Mouse (Mus musculus): ENCODE data around the gene Cbx8.

The Cbx8 gene

GRCm38 (mm10) chr11:119040600-119041324, at the start of gene Cbx8:
TSS of gene Cbx8 (minus strand) at chr11:119040969.
- peak; percentile 99 for DNase-seq (ENCODE audit: low read depth, low spot score)

DNA sequence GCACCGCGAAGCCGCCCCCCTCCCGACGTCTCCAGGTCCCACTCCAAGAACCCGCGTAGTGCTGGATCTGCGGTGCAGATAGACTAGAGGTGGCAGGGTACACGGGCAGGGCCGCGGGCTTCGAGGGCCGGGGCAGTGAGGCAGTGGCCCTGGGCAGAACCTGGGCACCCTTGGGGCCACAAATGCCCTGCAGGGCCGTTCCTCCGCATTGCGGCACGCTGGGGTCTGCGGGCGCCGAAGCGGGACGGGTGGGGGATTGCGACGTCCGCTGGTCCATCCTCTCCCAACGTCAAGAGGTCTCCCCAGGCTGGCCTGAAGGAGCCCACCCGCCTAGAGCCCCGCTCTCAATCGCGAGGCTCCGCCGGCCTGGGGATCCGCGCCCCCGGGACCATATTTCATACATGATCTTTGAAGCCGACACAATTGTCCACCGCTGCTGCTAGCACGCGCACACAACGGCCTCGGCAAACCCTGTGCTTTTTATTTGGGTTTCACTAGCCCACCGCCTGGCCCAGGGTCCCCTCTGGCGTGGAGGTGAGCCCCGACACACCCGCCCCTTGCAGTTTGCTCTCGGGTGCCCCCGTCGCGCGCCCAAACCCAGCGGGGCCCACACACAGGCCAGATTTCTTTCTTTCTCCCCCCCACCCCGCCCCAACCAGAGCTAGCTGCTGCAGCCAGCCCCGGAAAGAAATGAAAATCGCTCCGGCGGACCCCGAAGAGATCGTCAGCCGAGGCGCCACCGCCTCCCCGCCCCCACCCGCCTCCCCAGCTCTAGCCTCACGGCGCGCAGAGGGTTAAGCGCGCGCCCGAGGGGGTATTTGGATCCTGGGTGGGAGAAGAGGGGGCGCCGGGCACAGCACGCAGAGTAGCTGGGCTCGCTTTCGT, 49.5 kb upstream of the Cbx8 start:
- peak; percentile 35 for DNase-seq (ENCODE audit: low read depth, low spot score)

DNA sequence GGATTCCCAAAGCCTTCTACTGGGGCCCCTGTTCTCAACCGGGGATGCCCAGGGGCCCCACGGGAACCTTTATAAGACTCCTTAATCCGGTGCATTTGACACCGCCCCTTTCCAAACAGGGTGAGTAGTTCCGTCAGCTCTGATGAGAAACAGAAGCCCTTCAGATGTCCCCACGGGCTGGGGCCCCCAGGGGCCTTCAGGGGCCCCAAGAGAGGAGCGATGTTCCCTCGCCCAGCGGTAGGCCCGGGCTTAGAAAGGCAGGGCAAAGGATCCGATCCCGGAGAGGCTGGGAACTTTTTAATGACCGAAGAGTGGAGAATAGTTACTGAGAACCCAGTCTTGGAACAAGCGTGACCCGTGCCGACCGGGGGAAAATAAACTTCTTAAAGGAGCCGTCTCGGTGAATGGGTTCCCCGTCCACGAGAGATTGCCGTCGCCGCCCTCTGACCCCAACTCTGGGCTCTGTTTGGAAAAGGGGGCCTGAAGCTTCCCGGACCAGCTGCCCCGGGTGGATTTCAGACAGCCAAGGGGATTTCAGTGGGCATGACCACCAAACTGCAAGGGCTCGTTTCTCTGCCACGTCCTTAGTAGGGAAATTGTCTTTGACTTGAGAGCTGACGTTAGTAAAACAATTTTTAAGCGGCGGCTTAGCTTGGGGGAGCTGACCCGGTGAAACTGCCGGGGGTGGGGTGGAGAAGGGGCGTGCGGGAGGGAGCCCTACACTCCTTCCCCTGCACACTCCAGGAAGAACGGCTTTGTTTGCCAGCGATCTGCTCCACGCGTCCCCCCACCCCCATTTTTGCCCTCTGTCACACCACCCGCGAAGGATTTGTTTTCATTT, 48.7 kb upstream of the Cbx8 start:
- peak; percentile 71 for DNase-seq (ENCODE audit: low read depth, low spot score)

DNA sequence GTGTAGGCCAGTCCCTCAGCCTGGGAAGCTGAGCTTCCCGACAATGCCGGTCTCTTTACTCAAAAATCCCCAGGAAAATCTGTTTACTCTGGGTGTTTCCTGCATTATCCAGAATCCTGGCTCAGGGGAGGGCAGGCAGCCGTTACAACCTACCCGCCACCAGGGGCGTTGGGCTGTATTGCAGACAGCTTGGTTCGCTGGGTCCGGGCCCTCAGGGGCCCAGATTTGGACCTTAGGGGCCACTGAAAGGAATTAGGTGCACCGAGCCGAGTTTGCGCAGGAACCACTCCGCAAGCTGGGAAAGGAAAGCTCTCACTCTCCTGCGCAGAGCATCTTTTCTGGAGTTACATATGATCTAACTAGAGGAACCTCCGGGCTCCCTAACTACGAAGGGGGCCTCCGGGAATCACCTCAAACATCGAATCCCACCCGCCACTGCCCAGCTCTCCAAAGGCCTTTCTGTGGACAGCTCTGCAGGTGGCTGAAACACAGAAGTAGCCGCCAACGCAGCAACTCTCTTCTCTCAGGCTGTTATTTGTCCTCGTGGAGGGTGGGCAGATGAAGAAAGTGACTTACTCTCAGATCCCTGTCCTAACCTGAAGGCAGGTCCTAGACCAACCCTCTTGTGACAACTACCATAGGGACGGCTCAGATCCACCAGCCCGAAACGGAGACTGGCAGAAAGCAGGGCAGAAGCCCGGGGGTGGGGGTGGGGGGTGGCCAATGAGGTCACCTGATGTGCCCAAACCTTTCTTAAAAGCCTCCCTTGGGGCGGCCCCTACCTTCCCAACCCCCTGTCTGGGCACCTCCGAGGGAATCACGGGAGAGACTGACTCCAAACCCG, 47.8 kb upstream of the Cbx8 start:
- peak; percentile 64 for DNase-seq (ENCODE audit: low read depth, low spot score)

GRCm38 (mm10) chr11:119087301-119088082, 46.7 kb upstream of the Cbx8 start:
- peak; percentile 54 for DNase-seq (ENCODE audit: low read depth, low spot score)

DNA sequence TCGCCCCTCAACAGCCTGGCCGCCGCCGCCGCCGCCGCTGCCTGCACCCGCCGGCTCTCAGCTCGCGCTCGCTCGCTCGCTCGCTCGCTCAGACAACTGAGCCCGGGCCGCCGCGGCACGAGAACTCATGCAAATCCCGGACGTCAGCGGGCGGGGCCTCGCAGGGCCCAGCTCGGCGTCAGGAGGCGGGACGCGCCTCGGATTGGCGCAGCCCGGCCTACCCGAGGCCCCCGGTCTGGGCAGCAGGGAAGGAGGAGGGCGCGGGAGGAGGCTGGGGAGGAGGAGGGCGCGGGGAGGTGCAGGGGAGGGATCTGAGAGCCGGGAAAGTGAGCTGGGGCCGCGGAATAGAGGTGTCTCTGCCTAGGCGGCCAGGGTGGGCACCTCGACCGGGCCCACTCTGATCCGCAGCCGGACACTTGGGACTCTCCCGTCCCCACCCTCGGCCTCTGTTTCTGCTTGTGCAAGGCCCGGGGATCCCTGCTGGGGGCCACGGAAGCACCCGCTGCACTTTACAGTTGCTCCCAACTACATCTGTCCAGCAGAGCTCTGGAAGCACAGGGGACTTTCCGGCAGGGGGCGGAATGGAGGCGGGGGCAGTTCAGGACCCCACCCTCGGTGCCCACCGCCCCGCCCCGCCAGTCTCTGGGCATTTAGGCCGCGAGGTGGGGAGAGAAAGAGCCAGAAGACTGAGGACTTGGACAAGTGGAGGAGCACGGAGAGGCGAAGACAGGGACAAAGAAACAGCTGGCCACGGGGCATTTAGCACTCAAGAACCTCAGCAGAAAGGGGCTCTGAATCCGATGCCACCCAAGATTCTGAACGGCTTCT, 45.6 kb upstream of the Cbx8 start, which contains the start of gene Cbx4:
Gene Cbx4 (minus strand): TSS at position 78 of the 828 bp plus-strand sequence.
- DNase-seq (ENCODE audit: low read depth, low spot score): peak; percentile 97

DNA sequence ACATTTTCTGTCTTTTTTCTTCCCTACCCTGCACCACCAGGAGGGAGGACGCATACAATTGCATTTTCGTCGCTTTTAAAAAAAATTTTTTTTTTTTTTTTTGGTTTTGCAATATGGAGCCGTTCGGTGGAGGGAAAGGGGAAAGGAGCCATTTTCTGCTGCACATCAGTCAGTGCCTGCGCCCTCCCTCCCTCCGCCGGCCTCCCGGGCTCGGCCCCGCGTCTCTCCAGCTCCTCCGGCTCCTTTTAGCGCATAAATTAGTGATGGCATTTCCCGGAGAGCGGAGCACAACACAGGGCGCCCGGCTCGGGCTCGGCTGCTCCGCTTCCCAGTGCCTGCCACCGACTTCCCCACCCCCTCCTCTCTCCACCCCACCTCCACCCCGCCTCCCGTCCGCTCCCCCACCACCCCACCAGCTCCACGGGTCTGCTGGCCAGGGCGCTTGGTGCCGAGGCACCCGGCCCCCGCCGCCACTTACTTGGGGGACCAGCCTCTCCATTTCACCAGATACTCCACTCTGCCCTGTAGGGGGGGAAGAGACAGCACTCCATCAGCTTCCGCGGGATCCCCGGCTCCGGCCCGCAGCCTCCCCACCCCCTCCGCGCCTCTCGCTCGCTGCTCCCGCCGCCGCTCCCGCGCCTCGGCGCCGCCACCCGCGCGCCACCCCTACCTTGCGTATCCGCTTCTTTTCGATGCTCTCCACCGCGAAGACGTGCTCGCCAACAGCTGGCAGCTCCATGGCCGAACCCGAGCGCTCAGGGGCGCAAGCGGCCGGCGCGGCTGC, 44.7 kb upstream of the Cbx8 start:
- DNase-seq (ENCODE audit: low read depth, low spot score): peak; percentile 80

DNA sequence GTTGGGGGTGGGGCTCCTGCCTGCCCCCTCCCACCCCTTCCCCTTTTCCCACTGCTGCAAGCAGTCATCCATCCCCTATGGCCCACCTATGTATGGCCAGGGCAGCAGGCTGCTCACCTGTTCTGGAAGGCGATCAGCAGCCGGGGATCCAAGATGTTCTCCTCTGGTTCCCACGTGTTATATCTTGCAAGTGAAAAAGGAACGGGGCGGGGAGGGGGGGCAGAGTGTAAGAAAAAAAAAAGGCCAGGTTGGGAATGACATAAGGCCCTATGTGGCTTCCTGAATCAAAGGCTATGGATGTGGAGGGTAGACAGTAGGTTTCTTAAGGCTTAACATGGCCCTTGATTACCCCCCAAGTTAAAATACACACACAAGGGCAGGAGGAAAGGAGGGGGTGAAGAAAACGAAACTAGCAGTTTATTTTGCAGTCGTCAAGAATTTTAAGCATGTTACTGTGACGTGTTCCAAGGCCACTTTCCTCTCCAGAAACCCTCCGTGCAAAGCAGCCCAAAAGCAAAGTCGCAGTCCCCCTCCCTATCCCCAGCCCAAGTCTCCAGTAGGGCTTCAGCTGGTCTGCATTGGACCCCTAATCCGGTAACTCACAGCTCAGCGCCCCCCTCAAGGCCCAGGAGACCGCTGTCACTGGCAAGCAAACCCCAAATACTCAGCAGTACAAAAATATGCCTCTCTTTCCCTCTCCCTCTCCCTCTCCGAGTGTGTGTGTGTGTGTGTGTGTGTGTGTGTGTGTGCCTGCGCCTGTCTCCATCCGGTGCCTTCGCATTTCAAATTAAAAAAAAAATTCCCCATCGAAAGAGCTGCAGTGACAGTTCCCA, 43.9 kb upstream of the Cbx8 start:
- peak; percentile 65 for DNase-seq (ENCODE audit: low read depth, low spot score)

DNA sequence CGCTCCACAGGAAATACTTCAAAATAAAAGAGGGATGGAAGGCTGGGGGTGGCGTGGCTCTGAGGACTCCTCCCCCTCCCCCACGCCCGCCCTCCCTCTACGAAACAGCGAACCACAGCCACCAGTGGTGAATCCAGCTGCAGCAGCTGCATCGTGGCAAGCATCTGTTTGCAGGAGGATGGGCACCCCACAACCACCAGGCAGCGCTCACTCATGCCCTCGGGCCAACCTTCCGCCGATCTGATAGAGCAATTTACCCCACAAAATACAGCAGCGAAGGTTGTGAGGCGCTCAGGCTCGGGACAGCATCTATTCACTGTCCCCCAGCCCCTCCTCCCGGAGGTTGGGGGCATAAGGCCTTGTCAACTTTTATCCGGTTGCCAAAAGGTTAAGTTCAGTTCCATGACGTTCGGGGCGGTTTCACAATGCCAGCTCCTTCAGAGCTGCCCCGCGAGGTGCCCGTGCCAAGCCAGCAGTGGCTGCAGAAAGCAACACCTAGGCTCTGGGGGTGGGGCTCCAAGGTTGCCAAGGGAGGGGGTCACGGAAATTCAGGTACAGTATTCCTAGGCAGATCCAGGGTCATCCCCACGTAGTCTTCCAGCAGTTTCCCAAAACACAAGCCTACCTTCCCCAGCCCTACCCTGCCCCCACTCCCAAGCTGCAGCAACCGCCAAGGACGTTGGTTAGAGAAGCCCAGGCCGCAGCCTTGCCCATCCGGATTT, 43.1 kb upstream of the Cbx8 start:
- peak; percentile 83 for DNase-seq (ENCODE audit: low read depth, low spot score)

GRCm38 (mm10) chr11:119082638-119083599, 42.1 kb upstream of the Cbx8 start:
- DNase-seq (ENCODE audit: low read depth, low spot score): peak; percentile 69

- peak; percentile 74 for DNase-seq (ENCODE audit: low read depth, low spot score)
Observed at GRCm38 (mm10) chr11:119081839-119082637, 41.3 kb upstream of the Cbx8 start.

DNA sequence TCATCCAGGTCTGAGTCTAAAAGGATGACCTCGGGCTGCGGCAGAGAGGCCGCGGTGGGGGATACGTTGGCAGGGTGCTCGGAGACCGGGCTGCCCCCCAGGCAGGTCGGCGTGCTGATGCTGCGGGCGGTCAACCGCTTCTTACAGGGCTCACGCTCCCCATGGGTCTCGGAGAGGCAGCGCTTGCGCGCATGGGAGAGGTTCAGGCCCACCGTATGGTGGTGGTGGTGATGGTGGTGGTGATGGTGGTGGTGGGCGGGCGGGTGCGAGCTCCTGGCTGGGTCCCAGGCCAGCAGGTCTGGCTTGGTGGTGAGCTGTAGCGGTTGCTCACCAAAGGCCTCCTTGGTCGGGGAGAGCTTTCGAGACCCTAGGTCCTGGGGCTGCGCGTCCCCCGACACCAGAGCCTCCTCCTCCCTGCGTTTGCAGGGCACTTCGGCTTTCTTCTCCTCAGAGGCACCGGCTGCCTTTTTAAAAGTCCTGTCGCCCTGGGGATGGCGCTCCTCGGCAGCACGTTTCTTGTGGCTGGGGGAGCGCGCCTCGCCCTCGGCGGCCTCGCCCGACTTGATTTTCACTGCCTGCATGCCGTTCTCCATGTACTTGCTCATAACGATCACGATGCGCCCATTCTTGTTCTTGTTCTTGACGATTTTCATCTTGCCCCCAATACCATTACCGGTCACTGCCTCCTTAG, 40.5 kb upstream of the Cbx8 start:
- peak; percentile 15 for DNase-seq (ENCODE audit: low read depth, low spot score)

DNA sequence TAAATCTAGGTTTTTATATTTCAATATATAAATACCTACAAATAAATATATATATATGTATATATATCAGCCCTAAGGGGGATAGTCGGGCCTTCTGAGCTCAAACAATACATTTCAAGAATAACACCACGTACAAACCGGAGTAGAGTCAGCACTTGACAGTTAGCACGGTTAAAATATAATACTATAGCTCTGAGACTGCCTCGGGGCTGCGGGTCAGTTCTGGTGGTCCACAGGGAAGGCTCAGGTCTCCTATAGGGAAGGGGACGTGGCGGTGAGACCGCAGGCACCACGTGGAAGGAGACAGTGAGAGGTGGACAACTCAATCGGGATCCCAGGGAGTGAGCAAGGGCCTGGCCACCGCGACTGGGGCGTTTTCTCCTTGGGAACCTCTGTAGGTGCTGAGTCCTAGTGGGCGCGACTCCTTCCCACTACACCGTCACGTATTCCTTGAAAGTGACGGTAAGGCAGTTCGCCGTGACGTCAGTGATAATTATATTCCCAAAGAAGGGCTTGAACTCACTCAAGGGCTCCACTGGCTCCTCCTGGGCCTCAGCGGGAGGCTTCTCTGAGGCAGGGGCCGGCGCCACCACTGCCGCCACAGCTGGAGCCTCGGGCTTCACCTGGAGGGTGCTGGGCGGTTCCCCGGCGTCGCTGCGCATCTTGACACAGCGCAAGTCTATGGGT, 39.8 kb upstream of the Cbx8 start:
- DNase-seq (ENCODE audit: low read depth, low spot score): no peak

DNA sequence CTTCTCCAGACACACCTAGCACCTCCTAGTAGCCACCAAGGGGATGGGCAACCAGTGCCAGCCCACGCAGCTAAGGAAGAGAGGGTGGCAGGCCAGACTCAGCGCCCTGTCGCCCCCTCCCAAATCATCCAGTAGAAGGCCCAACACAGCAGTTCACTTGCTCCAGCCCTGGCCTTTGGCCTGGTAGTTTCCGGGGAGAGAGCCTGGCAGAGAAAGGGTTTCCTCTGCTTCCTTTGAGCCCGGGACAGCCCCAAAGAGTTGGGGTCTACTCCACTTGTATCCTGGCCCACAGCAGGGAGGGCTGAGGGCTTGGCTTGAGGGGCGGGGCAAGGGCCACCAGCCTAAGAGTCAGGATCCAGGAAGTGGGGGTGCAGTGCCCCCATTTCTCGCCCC, 38.7 kb upstream of the Cbx8 start:
- DNase-seq (ENCODE audit: low read depth, low spot score): peak; percentile 18
